Mouse (Mus musculus) thymus, adult 18-20 months (tissue): ENCODE results near the gene Pip5kl1.

ENCODE experiments used
- DNase-seq, 2 experiments: peaks; one replicate each; pipeline ENCODE4 v3.0.0; 2022; ENCODE audit warnings: mixed read lengths in 2 of 2

Gene Pip5kl1

GRCm38 (mm10) chr2:32574497-32574896 is at the start of gene Pip5kl1:
Pip5kl1 (plus strand) TSS chr2:32574797.
- DNase-seq, result no peak

GRCm38 (mm10) chr2:32525816-32526215 is 48.8 kb upstream of the Pip5kl1 start:
- no peak for DNase-seq

- no peak for DNase-seq
Observed at GRCm38 (mm10) chr2:32527468-32527966, 47.1 kb upstream of the Pip5kl1 start.

- DNase-seq, result no peak
Observed at GRCm38 (mm10) chr2:32528326-32528725, 46.3 kb upstream of the Pip5kl1 start.

- DNase-seq, result no peak
Observed at GRCm38 (mm10) chr2:32530479-32530878, 44.1 kb upstream of the Pip5kl1 start.

GRCm38 (mm10) chr2:32533163-32533562 is 41.4 kb upstream of the Pip5kl1 start:
- no peak for DNase-seq

- peak in 1 of 2 experiments; percentile 55 for DNase-seq
Observed at GRCm38 (mm10) chr2:32534061-32534732, 40.4 kb upstream of the Pip5kl1 start.

- peak; percentile 98 for DNase-seq
Observed at GRCm38 (mm10) chr2:32534733-32535471, 39.7 kb upstream of the Pip5kl1 start, which contains the start of gene Fam102a. Fam102a (plus strand) TSS chr2:32535332.

GRCm38 (mm10) chr2:32535501-32535991 is 39.1 kb upstream of the Pip5kl1 start:
- DNase-seq, result no peak

- DNase-seq, result peak in 1 of 2 experiments; percentile 27
Observed at GRCm38 (mm10) chr2:32536086-32536633, 38.4 kb upstream of the Pip5kl1 start.

- DNase-seq, result peak in 1 of 2 experiments; percentile 19
Observed at GRCm38 (mm10) chr2:32536634-32537359, 37.8 kb upstream of the Pip5kl1 start.

GRCm38 (mm10) chr2:32537360-32537905 is 37.2 kb upstream of the Pip5kl1 start:
- peak in 1 of 2 experiments; percentile 17 for DNase-seq

- no peak for DNase-seq
Observed at GRCm38 (mm10) chr2:32537941-32538340, 36.7 kb upstream of the Pip5kl1 start.

GRCm38 (mm10) chr2:32538461-32538860 is 36.1 kb upstream of the Pip5kl1 start:
- DNase-seq, result no peak

GRCm38 (mm10) chr2:32539452-32539981 is 35.1 kb upstream of the Pip5kl1 start:
- no peak for DNase-seq

GRCm38 (mm10) chr2:32541333-32541908 is 33.2 kb upstream of the Pip5kl1 start:
- no peak for DNase-seq

GRCm38 (mm10) chr2:32541986-32542573 is 32.5 kb upstream of the Pip5kl1 start:
- DNase-seq, result peak; percentile 61 to 83

GRCm38 (mm10) chr2:32543031-32543449 is 31.6 kb upstream of the Pip5kl1 start:
- no peak for DNase-seq

- DNase-seq, result no peak
Observed at GRCm38 (mm10) chr2:32546951-32547350, 27.6 kb upstream of the Pip5kl1 start.

GRCm38 (mm10) chr2:32547380-32547779 is 27.2 kb upstream of the Pip5kl1 start:
- DNase-seq, result no peak
